Mouse (Mus musculus) liver, postnatal 0 days (tissue): ENCODE measurements around the gene Mrpl39. TPM values are rescaled to one million over a fixed set of nuclear protein-coding genes. Genes with fewer than 3 reads are reported as not detected.
A peak's percentile ranks its signal among the peaks of the same experiment; 100 is the strongest.

Experiments
- ATAC-seq: fragments of 200-750 bp; cut with Nextera tagmentation; 2 replicates; pipeline ENCODE4 v1.8.0; 2017; ENCODE audit warnings: mild to moderate bottlenecking, moderate library complexity
- DNase-seq: peaks from one replicate; pipeline ENCODE4 v3.0.0-alpha.2; 2016
- H3K27ac ChIP-seq: fragments of 300-500 bp; sonication (generic); 2 replicates; pipeline ENCODE4 v1.5.1; 2014; ENCODE audit warnings: antibody characterized with exemption, moderate library complexity, mild to moderate bottlenecking, low read depth
- H3K27me3 ChIP-seq: fragments of 300-500 bp; sonication (generic); 2 replicates; pipeline ENCODE4 v1.6.1; 2014; ENCODE audit warnings: low read length, control low read depth, mixed read lengths; ENCODE audit not compliant: insufficient read depth
- H3K36me3 ChIP-seq: fragments of 300-500 bp; sonication (generic); replicated peaks from 2 replicates; pipeline ENCODE4 v1.6.1; 2014; ENCODE audit warnings: mild to moderate bottlenecking, control low read depth, low read length, moderate library complexity, mixed read lengths; ENCODE audit not compliant: insufficient read depth
- H3K4me1 ChIP-seq: fragments of 300-500 bp; sonication (generic); 2 replicates; pipeline ENCODE4 v1.6.1; 2014; ENCODE audit warnings: antibody characterized with exemption, mild to moderate bottlenecking, control low read depth; ENCODE audit not compliant: insufficient read depth
- H3K4me2 ChIP-seq: fragments of 300-500 bp; sonication (generic); 2 replicates; pipeline ENCODE4 v1.6.1; 2014; ENCODE audit warnings: low read depth, mild to moderate bottlenecking, low read length, moderate library complexity, mixed read lengths
- H3K4me3 ChIP-seq: fragments of 300-500 bp; sonication (generic); 2 replicates; pipeline ENCODE4 v1.5.1; 2014; ENCODE audit warnings: low read depth, low read length
- H3K9ac ChIP-seq: fragments of 300-500 bp; sonication (generic); replicated peaks from 2 replicates; pipeline ENCODE4 v1.6.1; 2014; ENCODE audit warnings: mild to moderate bottlenecking, moderate library complexity
- H3K9me3 ChIP-seq: fragments of 300-500 bp; sonication (generic); 2 replicates; pipeline ENCODE4 v1.6.1; 2016; ENCODE audit warnings: mild to moderate bottlenecking, control low read depth, low read length, mixed read lengths
- CTCF ChIP-seq: sonication (generic); IDR thresholded peaks from 2 replicates; pipeline ENCODE4 v1.5.1; 2016; ENCODE audit warnings: antibody characterized with exemption, low read depth
- EP300 ChIP-seq: IDR thresholded peaks from 2 replicates; pipeline ENCODE4 v1.6.1; 2016; ENCODE audit warnings: antibody characterized with exemption, low read depth, mild to moderate bottlenecking
- WGBS: fragments of 180-500 bp; shearing (Covaris S2); extraction: QIAGEN DNeasy Blood & Tissue Kit; methylation state at CpG from one replicate; pipeline ENCODE4 v1.1.7; 2014; ENCODE audit not compliant: insufficient replicate concordance; 5-methylcytosine and 5-hydroxymethylcytosine counted together
- polyA plus RNA-seq: library from polyadenylated mRNA; unstranded; fragments of >200 nt; fragmentation: Nextera tagmentation; extraction: Ambion mirVana; gene quantifications from 2 replicates; pipeline ENCODE4 v1.2.1, GENCODE M21; 2015

Mrpl39 gene
- polyA plus RNA-seq, 1 experiment from 2014 or later = 17.6 TPM

DNA sequence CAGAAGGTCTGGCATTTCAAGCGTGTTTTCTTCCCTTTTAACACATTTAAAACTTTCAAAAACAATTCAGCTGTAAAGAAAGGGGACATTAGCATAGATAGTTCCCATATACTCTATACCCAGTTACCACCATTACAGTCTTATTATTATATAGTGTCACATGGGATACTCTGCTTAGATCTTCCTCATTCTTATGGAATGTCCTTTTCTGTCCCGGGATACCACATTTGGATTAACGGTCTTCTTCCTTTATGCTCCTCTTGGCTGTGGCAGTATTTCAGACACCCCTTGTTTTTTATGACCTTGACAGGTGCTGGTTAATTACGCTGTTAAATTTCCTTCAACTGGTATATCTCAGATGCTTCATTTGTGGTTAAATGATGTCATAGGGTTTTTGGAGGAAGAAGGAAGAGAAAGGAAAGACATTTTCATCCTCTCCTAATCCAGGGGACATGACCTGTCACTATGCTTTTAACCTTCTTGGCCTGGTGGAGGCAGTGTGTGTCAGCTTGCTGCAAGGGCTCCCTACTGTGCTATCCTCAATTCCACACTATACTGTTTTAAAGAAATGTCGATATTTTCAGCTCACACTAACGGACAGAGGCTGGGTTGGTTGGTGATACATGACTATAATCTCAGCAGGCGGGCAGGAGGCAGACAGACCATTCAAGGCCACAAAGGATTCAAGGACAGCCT lies 40.7 kb upstream of the Mrpl39 start:
- peaks cover 20% of the 10 kb centered on the region for H3K27me3 ChIP-seq
- no peak overlapping the region for H3K4me2 ChIP-seq
- ATAC-seq = no peak

DNA sequence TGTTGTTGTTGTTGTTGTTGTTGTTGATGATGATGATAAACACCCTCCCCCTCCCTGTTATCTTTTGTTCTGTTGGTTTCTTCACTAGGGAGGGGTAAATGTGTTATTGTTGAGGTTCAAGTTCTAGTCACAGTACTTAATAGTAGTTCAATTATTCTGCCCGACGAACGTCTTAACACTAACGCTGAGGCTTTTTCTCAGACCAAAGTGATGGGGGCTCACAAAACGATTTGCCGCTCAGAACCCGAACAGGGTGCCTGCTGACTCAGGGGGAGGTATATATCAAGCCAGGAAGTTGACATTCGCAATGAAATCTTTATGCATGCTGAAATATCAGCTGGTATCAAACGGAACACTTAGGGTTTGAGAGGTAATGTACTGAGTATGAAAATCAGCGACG lies 39.8 kb upstream of the Mrpl39 start:
- Histone ChIP-seq H3K27me3 (peaks cover 20% of the 10 kb centered on the region), H3K4me1 (no peaks in the 10 kb centered on the region; the same call in 1 of the 2 replicates), H3K9me3 (no peaks in the 10 kb centered on the region), H3K27ac (no peak overlapping the region), H3K9ac (no peak overlapping the region), H3K4me3 (peak overlapping the region; percentile 58), H3K36me3 (no peaks in the 10 kb centered on the region), H3K4me2 (peak overlapping the region; percentile 91; the same call in 1 of the 2 replicates)
- DNase-seq (no peak), ATAC-seq (no peak)
- TF ChIP-seq CTCF (no peak), EP300 (no peak)
- WGBS = 38% methylated on average over 11 of the region's 11 CpGs

More for the DNA sequence above, 40.7 kb upstream of the Mrpl39 start:
- Histone ChIP-seq H3K4me3 (no peak overlapping the region), H3K9ac (no peak overlapping the region), H3K27ac (no peak overlapping the region), H3K36me3 (no peaks in the 10 kb centered on the region), H3K9me3 (no peaks in the 10 kb centered on the region), H3K4me1 (no peaks in the 10 kb centered on the region; the same call in 1 of the 2 replicates)
- TF ChIP-seq EP300 (no peak), CTCF (peak; percentile 54)
- WGBS = 41% methylated on average over 7 of the region's 7 CpGs
- DNase-seq = no peak

DNA sequence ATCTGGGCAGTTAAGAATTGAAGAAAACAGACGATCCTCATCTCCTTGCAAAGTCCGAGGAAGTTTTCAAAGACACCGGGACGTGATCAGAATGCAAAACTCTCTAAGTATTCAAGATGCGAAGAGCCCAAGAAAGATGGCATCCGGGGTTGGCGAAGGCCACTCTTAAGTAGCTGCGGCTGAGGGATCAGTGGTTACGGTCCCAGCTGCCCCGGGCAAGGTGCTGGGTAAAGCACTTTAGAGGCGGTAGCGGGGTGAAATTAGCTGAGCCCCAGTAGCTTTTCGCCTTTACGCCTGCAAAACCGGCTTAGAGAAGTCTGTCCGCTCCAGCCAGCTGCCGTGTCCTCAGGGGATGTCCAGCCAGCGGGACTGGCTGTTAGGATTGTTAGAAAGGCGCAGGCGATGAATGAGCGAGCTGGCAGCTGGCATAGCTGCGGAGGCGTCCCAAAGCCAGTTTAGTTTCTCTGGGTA lies 39.3 kb upstream of the Mrpl39 start:
- DNase-seq = peak; percentile 17
- H3K4me3 ChIP-seq = peak overlapping the region; percentile 58
- ATAC-seq = no peak

DNA sequence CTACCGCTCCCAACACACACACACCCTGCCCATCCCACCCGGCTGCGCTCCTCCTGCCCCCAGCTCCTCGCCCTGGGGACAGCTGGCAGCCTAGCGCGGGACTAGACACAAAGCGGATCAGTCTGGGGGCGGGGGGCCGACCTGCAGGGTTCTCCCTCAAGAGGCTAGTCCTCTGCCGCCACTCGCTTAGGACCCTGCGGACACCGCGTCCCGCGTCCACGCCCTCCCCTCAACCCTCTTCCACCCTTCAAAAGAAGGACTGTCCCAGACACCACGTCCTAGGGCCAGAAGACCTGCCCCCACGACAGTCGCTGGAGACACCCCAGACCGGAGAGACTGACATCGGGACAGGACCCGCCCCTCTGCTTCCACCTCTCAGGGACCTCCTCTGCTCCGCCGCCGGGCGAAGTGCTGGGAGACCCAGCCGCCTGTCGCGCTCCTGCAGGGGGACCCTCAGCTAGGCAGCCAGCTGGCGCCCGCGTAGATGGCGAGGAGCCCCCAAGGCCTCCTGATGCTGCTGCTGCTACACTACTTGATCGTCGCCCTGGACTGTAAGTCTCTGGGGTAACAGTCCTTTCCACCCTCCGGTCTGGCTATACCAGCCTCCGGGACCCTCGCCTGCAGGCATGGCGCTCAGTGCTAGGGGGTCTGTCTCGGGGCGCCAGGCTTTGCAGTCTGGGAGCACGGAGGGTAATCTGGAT lies 38.6 kb upstream of the Mrpl39 start, which contains the start of gene Jam2:
Gene Jam2, plus strand, starts transcription at position 121 of the 701 bp plus-strand sequence.
- Histone ChIP-seq H3K9ac (peak within 1 kb of the TSS; percentile 50), H3K36me3 (no peaks in the 10 kb centered on the region), H3K4me2 (peak within 1 kb of the TSS; percentile 91), H3K9me3 (no peaks in the 10 kb centered on the region), H3K4me3 (peak within 1 kb of the TSS; percentile 58), H3K4me1 (no peaks in the 10 kb centered on the region; the same call in 1 of the 2 replicates), H3K27me3 (peaks cover 20% of the 10 kb centered on the region), H3K27ac (no peak within 1 kb of the TSS)
- TF ChIP-seq CTCF = no peak
- TF ChIP-seq EP300 = no peak
- ATAC-seq (peak; percentile 65), DNase-seq (peak; percentile 44)
- WGBS = 2% methylated on average over 42 of the region's 43 CpGs

More for the DNA sequence above, 39.3 kb upstream of the Mrpl39 start:
- Histone ChIP-seq H3K27me3 (peaks cover 20% of the 10 kb centered on the region), H3K9ac (peak overlapping the region; percentile 50), H3K4me1 (no peaks in the 10 kb centered on the region; the same call in 1 of the 2 replicates), H3K9me3 (no peaks in the 10 kb centered on the region), H3K27ac (no peak overlapping the region), H3K36me3 (no peaks in the 10 kb centered on the region), H3K4me2 (peak overlapping the region; percentile 91)
- TF ChIP-seq EP300 = no peak
- TF ChIP-seq CTCF = no peak
- 2% methylated on average over 23 of the region's 23 CpGs for WGBS

DNA sequence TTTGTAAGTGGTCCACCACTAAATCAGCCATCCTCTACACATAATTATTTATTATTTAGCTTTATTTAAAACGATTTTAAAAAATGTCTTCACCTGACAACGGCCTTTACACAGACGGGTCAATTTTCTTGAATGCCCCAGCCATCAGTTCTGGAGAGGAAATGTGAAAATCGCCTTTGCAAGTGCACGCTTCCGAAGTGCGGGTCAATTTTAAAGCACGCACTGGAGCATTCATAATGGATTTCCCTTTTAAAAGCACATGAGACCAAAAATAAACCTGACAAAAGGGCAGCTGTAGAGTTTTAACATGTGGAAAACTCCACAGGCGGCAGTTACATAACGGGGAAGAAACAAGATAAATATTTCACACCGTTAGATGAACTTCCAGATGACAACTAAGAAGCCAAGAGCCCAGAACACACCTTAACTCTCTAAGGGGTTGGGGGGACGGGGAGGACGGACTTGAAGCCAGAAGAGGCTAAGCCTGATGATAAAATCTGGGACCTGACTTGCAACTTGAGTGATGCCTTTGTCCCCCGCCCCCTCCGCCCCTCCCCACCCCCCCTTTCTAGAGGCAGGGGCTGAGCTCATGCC lies 37.8 kb upstream of the Mrpl39 start:
- DNase-seq (no peak), ATAC-seq (no peak)
- H3K27me3 ChIP-seq = peaks cover 20% of the 10 kb centered on the region
- H3K27ac ChIP-seq = no peak overlapping the region
- H3K4me2 ChIP-seq = peak overlapping the region; percentile 91
- TF ChIP-seq CTCF (no peak), EP300 (no peak)
- H3K9me3 ChIP-seq = no peaks in the 10 kb centered on the region
- no peaks in the 10 kb centered on the region; the same call in 1 of the 2 replicates for H3K4me1 ChIP-seq
- WGBS = 5% methylated on average over 15 of the region's 15 CpGs
- H3K4me3 ChIP-seq = peak overlapping the region; percentile 58
- H3K36me3 ChIP-seq = no peaks in the 10 kb centered on the region
- no peak overlapping the region for H3K9ac ChIP-seq
